Mouse (Mus musculus) layer of hippocampus, adult 9-11 months (tissue): ENCODE data around the gene Prkag2.
A peak's percentile ranks its signal among the peaks of the same experiment; 100 is the strongest.

Experiments
- DNase-seq: peaks from one replicate; pipeline ENCODE4 v3.0.0; 2022

The Prkag2 gene

GRCm38 (mm10) chr5:24993190-24993589, 107.3 kb downstream of the Prkag2 start:
- no peak for DNase-seq

- DNase-seq = no peak
Observed at GRCm38 (mm10) chr5:24991575-24991974, 108.9 kb downstream of the Prkag2 start.

GRCm38 (mm10) chr5:24990460-24990859, 110.0 kb downstream of the Prkag2 start:
- DNase-seq = no peak

- no peak for DNase-seq
Observed at GRCm38 (mm10) chr5:24989683-24990082, 110.8 kb downstream of the Prkag2 start.

- DNase-seq = no peak
Observed at GRCm38 (mm10) chr5:24986956-24987355, 113.5 kb downstream of the Prkag2 start.

- no peak for DNase-seq
Observed at GRCm38 (mm10) chr5:24986204-24986940, 114.1 kb downstream of the Prkag2 start.

GRCm38 (mm10) chr5:24985434-24986176, 114.8 kb downstream of the Prkag2 start:
- peak; percentile 83 for DNase-seq

GRCm38 (mm10) chr5:24984157-24984556, 116.3 kb downstream of the Prkag2 start:
- no peak for DNase-seq

- no peak for DNase-seq
Observed at GRCm38 (mm10) chr5:24983539-24983938, 116.9 kb downstream of the Prkag2 start.

- no peak for DNase-seq
Observed at GRCm38 (mm10) chr5:24982258-24982657, 118.2 kb downstream of the Prkag2 start.

- peak; percentile 47 for DNase-seq
Observed at GRCm38 (mm10) chr5:24981765-24982164, 118.7 kb downstream of the Prkag2 start.

GRCm38 (mm10) chr5:24979968-24980345, 120.5 kb downstream of the Prkag2 start:
- DNase-seq = no peak

GRCm38 (mm10) chr5:24979312-24979967, 121.0 kb downstream of the Prkag2 start:
- no peak for DNase-seq

- DNase-seq = no peak
Observed at GRCm38 (mm10) chr5:24976907-24977306, 123.5 kb downstream of the Prkag2 start.

GRCm38 (mm10) chr5:24976236-24976635, 124.2 kb downstream of the Prkag2 start:
- DNase-seq = no peak

- DNase-seq = no peak
Observed at GRCm38 (mm10) chr5:24975100-24975499, 125.3 kb downstream of the Prkag2 start.

GRCm38 (mm10) chr5:24973672-24974225, 126.7 kb downstream of the Prkag2 start:
- DNase-seq = no peak

GRCm38 (mm10) chr5:24973228-24973627, 127.2 kb downstream of the Prkag2 start:
- DNase-seq = no peak

- DNase-seq = no peak
Observed at GRCm38 (mm10) chr5:24970552-24971275, 129.7 kb downstream of the Prkag2 start.

GRCm38 (mm10) chr5:24969241-24969880, 131.1 kb downstream of the Prkag2 start:
- DNase-seq = no peak

GRCm38 (mm10) chr5:24968792-24969191, 131.7 kb downstream of the Prkag2 start:
- DNase-seq = no peak

GRCm38 (mm10) chr5:24967898-24968535, 132.4 kb downstream of the Prkag2 start:
- DNase-seq = no peak
